Mouse (Mus musculus): ENCODE measurements around the gene Ubtd1. TPM values are rescaled to one million over a fixed set of nuclear protein-coding genes. Genes with fewer than 3 reads are reported as not detected.

Gene Ubtd1
- total RNA-seq, 1 experiment from 2014 or later = 3.6 TPM

GRCm38 (mm10) chr19:42017399-42018247 is 36.1 kb downstream of the Ubtd1 start:
- peak; percentile 67 for ATAC-seq (replicated peaks; ENCODE audit: low read depth, poor library complexity, severe bottlenecking)

- ATAC-seq (replicated peaks; ENCODE audit: low read depth, poor library complexity, severe bottlenecking) = peak; percentile 41
Measured at GRCm38 (mm10) chr19:42019011-42019522, 37.5 kb downstream of the Ubtd1 start.

- ATAC-seq (replicated peaks; ENCODE audit: low read depth, poor library complexity, severe bottlenecking) = no peak
Measured at GRCm38 (mm10) chr19:42021681-42022541, 40.3 kb downstream of the Ubtd1 start.

GRCm38 (mm10) chr19:42022542-42022848 is 40.9 kb downstream of the Ubtd1 start:
- ATAC-seq (replicated peaks; ENCODE audit: low read depth, poor library complexity, severe bottlenecking) = no peak

GRCm38 (mm10) chr19:42026158-42026557 is 44.6 kb downstream of the Ubtd1 start:
- ATAC-seq (replicated peaks; ENCODE audit: low read depth, poor library complexity, severe bottlenecking) = peak; percentile 96

GRCm38 (mm10) chr19:42031112-42031511 is 49.5 kb downstream of the Ubtd1 start:
- no peak for ATAC-seq (replicated peaks; ENCODE audit: low read depth, poor library complexity, severe bottlenecking)

GRCm38 (mm10) chr19:42033611-42034010 is 52.0 kb downstream of the Ubtd1 start:
- ATAC-seq (replicated peaks; ENCODE audit: low read depth, poor library complexity, severe bottlenecking) = no peak

GRCm38 (mm10) chr19:42034146-42034775 is 52.7 kb downstream of the Ubtd1 start:
- ATAC-seq (replicated peaks; ENCODE audit: low read depth, poor library complexity, severe bottlenecking) = 0 out of 2 replicates have a peak, but pooled peaks have one; percentile 6

- 0 out of 2 replicates have a peak, but pooled peaks have one; percentile 10 for ATAC-seq (replicated peaks; ENCODE audit: low read depth, poor library complexity, severe bottlenecking)
Measured at GRCm38 (mm10) chr19:42034881-42035455, 53.4 kb downstream of the Ubtd1 start.

- peak; percentile 98 for ATAC-seq (replicated peaks; ENCODE audit: low read depth, poor library complexity, severe bottlenecking)
Measured at GRCm38 (mm10) chr19:42035456-42036248, 54.1 kb downstream of the Ubtd1 start, which contains the start of gene Ankrd2. Gene Ankrd2, plus strand, starts transcription at chr19:42036000.

- ATAC-seq (replicated peaks; ENCODE audit: low read depth, poor library complexity, severe bottlenecking) = no peak
Measured at GRCm38 (mm10) chr19:42036357-42036756, 54.8 kb downstream of the Ubtd1 start.

GRCm38 (mm10) chr19:42037167-42037702 is 55.7 kb downstream of the Ubtd1 start:
- ATAC-seq (replicated peaks; ENCODE audit: low read depth, poor library complexity, severe bottlenecking) = no peak

- ATAC-seq (replicated peaks; ENCODE audit: low read depth, poor library complexity, severe bottlenecking) = no peak
Measured at GRCm38 (mm10) chr19:42038310-42038709, 56.7 kb downstream of the Ubtd1 start.

GRCm38 (mm10) chr19:42043988-42044387 is 62.4 kb downstream of the Ubtd1 start:
- no peak for ATAC-seq (replicated peaks; ENCODE audit: low read depth, poor library complexity, severe bottlenecking)

- peak; percentile 96 for ATAC-seq (replicated peaks; ENCODE audit: low read depth, poor library complexity, severe bottlenecking)
Measured at GRCm38 (mm10) chr19:42045269-42046102, 63.9 kb downstream of the Ubtd1 start, which contains the start of gene Hoga1. Gene Hoga1, plus strand, starts transcription at chr19:42045610.

- ATAC-seq (replicated peaks; ENCODE audit: low read depth, poor library complexity, severe bottlenecking) = no peak
Measured at GRCm38 (mm10) chr19:42050251-42050650, 68.7 kb downstream of the Ubtd1 start.

GRCm38 (mm10) chr19:42051351-42051750 is 69.8 kb downstream of the Ubtd1 start:
- ATAC-seq (replicated peaks; ENCODE audit: low read depth, poor library complexity, severe bottlenecking) = no peak

GRCm38 (mm10) chr19:42051948-42052347 is 70.4 kb downstream of the Ubtd1 start, which contains the start of gene 4933411K16Rik:
Gene 4933411K16Rik, plus strand, starts transcription at chr19:42052248.
- no peak for ATAC-seq (replicated peaks; ENCODE audit: low read depth, poor library complexity, severe bottlenecking)

Measured in common myeloid progenitor, adult 5-6 weeks (primary cell).